Mouse (Mus musculus) kidney, postnatal 0 days (tissue): Measurements from ENCODE around the gene Cry2. TPM values are rescaled to one million over a fixed set of nuclear protein-coding genes. Genes with fewer than 3 reads are reported as not detected.
A peak's percentile ranks its signal among the peaks of the same experiment; 100 is the strongest.
"Not testable (repeated sequence)": the region's sequence is repeated elsewhere in the genome, so short reads cannot be mapped to it uniquely, and the experiment has no call there.

Experiments used
- ATAC-seq: fragments of 200-750 bp; cut with Nextera tagmentation; replicated peaks from 2 replicates; pipeline ENCODE4 v1.8.0; 2017; ENCODE audit warnings: low read depth, moderate number of reproducible peaks, moderate TSS enrichment, moderate library complexity; ENCODE audit not compliant: low FRiP score
- DNase-seq: peaks from one replicate; pipeline ENCODE4 v3.0.0-alpha.2; 2016; ENCODE audit warnings: low spot score
- H3K27ac ChIP-seq: fragments of 300-500 bp; sonication (generic); 2 replicates; pipeline ENCODE4 v1.5.1; 2014; ENCODE audit warnings: mild to moderate bottlenecking
- H3K27me3 ChIP-seq: fragments of 300-500 bp; sonication (generic); 2 replicates; pipeline ENCODE4 v1.6.1; 2014; ENCODE audit warnings: low read length, mixed read lengths; ENCODE audit not compliant: insufficient read depth
- H3K36me3 ChIP-seq: fragments of 300-500 bp; sonication (generic); 2 replicates; pipeline ENCODE4 v1.6.1; 2014; ENCODE audit warnings: low read length, mixed read lengths; ENCODE audit not compliant: insufficient read depth
- H3K4me1 ChIP-seq: fragments of 300-500 bp; sonication (generic); replicated peaks from 2 replicates; pipeline ENCODE4 v1.6.1; 2014; ENCODE audit warnings: antibody characterized with exemption, low read length, mixed read lengths; ENCODE audit not compliant: insufficient read depth
- H3K4me2 ChIP-seq: fragments of 300-500 bp; sonication (generic); 2 replicates; pipeline ENCODE4 v1.6.1; 2014; ENCODE audit warnings: mild to moderate bottlenecking, low read length, moderate library complexity, mixed read lengths
- H3K4me3 ChIP-seq: fragments of 300-500 bp; sonication (generic); replicated peaks from 2 replicates; pipeline ENCODE4 v1.5.1; 2014; ENCODE audit warnings: low read depth, low read length
- H3K9ac ChIP-seq: fragments of 300-500 bp; sonication (generic); 2 replicates; pipeline ENCODE4 v1.6.1; 2014; ENCODE audit warnings: low read depth, low read length
- H3K9me3 ChIP-seq: fragments of 300-500 bp; sonication (generic); replicated peaks from 2 replicates; pipeline ENCODE4 v1.6.1; 2016; ENCODE audit warnings: low read length, inconsistent platforms, mixed read lengths
- CTCF ChIP-seq: IDR thresholded peaks from 2 replicates; pipeline ENCODE4 v1.5.1; 2016; ENCODE audit warnings: antibody characterized with exemption, low read depth, mild to moderate bottlenecking, moderate library complexity
- WGBS: fragments of 180-500 bp; shearing (Covaris S2); extraction: QIAGEN DNeasy Blood & Tissue Kit; methylation state at CpG from one replicate; pipeline ENCODE4 v1.1.7; 2014; 5-methylcytosine and 5-hydroxymethylcytosine counted together
- polyA plus RNA-seq: library from polyadenylated mRNA; unstranded; fragments of >200 nt; fragmentation: Nextera tagmentation; extraction: Ambion mirVana; gene quantifications from 2 replicates; pipeline ENCODE4 v1.2.1, GENCODE M21; 2015

Cry2 gene
- polyA plus RNA-seq = 10.1 and 12.8 TPM in 2 replicates

GRCm38 (mm10) chr2:92433578-92434374 is at the start of gene Cry2:
Gene Cry2, minus strand, starts transcription at chr2:92434043.
- Histone ChIP-seq H3K4me3 (peak within 1 kb of the TSS; percentile 84), H3K27me3 (no peaks in the 10 kb centered on the region), H3K36me3 (no peaks in the 10 kb centered on the region), H3K4me2 (peak within 1 kb of the TSS; percentile 83), H3K9me3 (no peaks in the 10 kb centered on the region), H3K4me1 (peaks cover 29% of the 10 kb centered on the region), H3K27ac (peak within 1 kb of the TSS; percentile 65), H3K9ac (peak within 1 kb of the TSS; percentile 83)
- peak; percentile 98 for ATAC-seq
- no peak for TF ChIP-seq CTCF
- peak; percentile 99 for DNase-seq
- under 1% methylated on average over 76 of the region's 76 CpGs for WGBS

GRCm38 (mm10) chr2:92483505-92483904 is 49.7 kb upstream of the Cry2 start:
- H3K4me1 ChIP-seq = no peaks in the 10 kb centered on the region
- ATAC-seq = no peak
- no peak overlapping the region for H3K9ac ChIP-seq
- H3K27ac ChIP-seq = no peak overlapping the region
- 51% methylated on average over 5 of the region's 5 CpGs for WGBS
- no peaks in the 10 kb centered on the region for H3K9me3 ChIP-seq
- H3K36me3 ChIP-seq = no peaks in the 10 kb centered on the region
- DNase-seq = no peak
- H3K4me2 ChIP-seq = no peak overlapping the region
- no peak for TF ChIP-seq CTCF
- H3K27me3 ChIP-seq = no peaks in the 10 kb centered on the region
- H3K4me3 ChIP-seq = no peak overlapping the region

GRCm38 (mm10) chr2:92482551-92482950 is 48.7 kb upstream of the Cry2 start:
- WGBS = 35% methylated on average over 1 of the region's 1 CpGs

GRCm38 (mm10) chr2:92478313-92478688 is 44.5 kb upstream of the Cry2 start:
- TF ChIP-seq CTCF = no peak
- Histone ChIP-seq H3K36me3 (no peaks in the 10 kb centered on the region), H3K4me1 (no peaks in the 10 kb centered on the region), H3K27me3 (no peaks in the 10 kb centered on the region), H3K9me3 (no peaks in the 10 kb centered on the region), H3K4me2 (no peak overlapping the region), H3K4me3 (no peak overlapping the region), H3K9ac (no peak overlapping the region), H3K27ac (no peak overlapping the region)
- ATAC-seq (no peak), DNase-seq (no peak)
- WGBS = 78% methylated on average over 4 of the region's 4 CpGs

More at GRCm38 (mm10) chr2:92482551-92482950, 48.7 kb upstream of the Cry2 start:
- Histone ChIP-seq H3K36me3 (no peaks in the 10 kb centered on the region), H3K4me2 (no peak overlapping the region), H3K4me3 (no peak overlapping the region), H3K27ac (no peak overlapping the region), H3K4me1 (no peaks in the 10 kb centered on the region), H3K9me3 (no peaks in the 10 kb centered on the region), H3K9ac (no peak overlapping the region), H3K27me3 (no peaks in the 10 kb centered on the region)
- ATAC-seq (no peak), DNase-seq (peak; percentile 39)
- TF ChIP-seq CTCF = no peak

GRCm38 (mm10) chr2:92477672-92478312 is 43.9 kb upstream of the Cry2 start:
- Histone ChIP-seq H3K4me1 (no peaks in the 10 kb centered on the region), H3K9ac (no peak overlapping the region), H3K36me3 (no peaks in the 10 kb centered on the region), H3K27me3 (no peaks in the 10 kb centered on the region), H3K4me2 (0 out of 2 replicates have a peak overlapping the region, but pooled peaks have one; percentile 19), H3K9me3 (no peaks in the 10 kb centered on the region), H3K27ac (peak overlapping the region; percentile 70), H3K4me3 (no peak overlapping the region)
- no peak for ATAC-seq
- no peak for TF ChIP-seq CTCF
- WGBS = 40% methylated on average over 12 of the region's 12 CpGs
- DNase-seq = peak; percentile 70

- H3K36me3 ChIP-seq, H3K27me3 ChIP-seq, DNase-seq, ATAC-seq, H3K27ac ChIP-seq, H3K4me2 ChIP-seq, H3K4me1 ChIP-seq, H3K9me3 ChIP-seq, H3K9ac ChIP-seq, H3K4me3 ChIP-seq: not testable (repeated sequence)
- 82% methylated on average over 7 of the region's 7 CpGs for WGBS
Measured at GRCm38 (mm10) chr2:92476580-92476979, 42.7 kb upstream of the Cry2 start.
